Mouse (Mus musculus) embryonic stem cell, embryonic (primary cell): ENCODE data around the gene Hspb9.

Source experiments
- CTCF ChIA-PET, 4 experiments: fragments of 300-600 bp in 2 of 4; fragments of 350-600 bp in 2 of 4; sonication (Branson Sonifier 250); formaldehyde crosslinking; loops; one replicate each; lab custom pipeline; 2022; ENCODE audit warnings: inconsistent platforms in 2 of 4; lab: Charles Lee
- POLR2A ChIA-PET, 4 experiments: fragments of 300-600 bp in 2 of 4; fragments of 350-600 bp in 2 of 4; sonication (Branson Sonifier 250); formaldehyde crosslinking; loops; one replicate each; lab custom pipeline; 2022; ENCODE audit warnings: antibody characterized with exemption in 4 of 4, inconsistent platforms in 1 of 4; lab: Charles Lee

Hspb9 gene

GRCm38 (mm10) chr11:100735954-100736745, 22.5 kb downstream of the Hspb9 start:
- POLR2A ChIA-PET: interaction anchor here in 3 of 4 experiments (0.5 to 4.0 kb wide), 15 partner anchors 8 to 208 kb away, joined by 3 to 33 read pairs (median 6); partner anchors contain the start of genes Hspb9 (in 2 of the 3), Kat2a (in 2 of the 3), Acly (in 1 of the 3) and Stat3 (in 1 of the 3)
- CTCF ChIA-PET: interaction anchor here in 3 of 4 experiments (0.7 to 3.0 kb wide), 7 partner anchors 11 to 155 kb away, joined by 3 to 15 read pairs (median 5); partner anchors contain the start of gene Hspb9 (in 1 of the 3)

DNA sequence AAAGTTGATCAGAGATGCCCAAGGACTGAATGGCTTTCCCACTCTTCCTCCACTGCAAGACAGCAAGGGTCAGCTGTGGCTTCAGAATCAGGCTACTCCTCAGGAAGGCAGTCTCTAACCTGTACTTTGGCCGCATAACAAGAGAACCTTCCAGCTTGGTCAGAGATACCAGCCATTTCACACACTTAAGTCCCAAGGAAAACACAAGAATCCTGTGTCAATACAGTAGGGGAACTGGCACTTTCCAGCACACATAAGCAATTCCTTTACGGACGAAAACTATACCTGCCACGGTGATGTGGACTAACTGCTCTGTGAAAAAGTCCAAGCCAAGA, 23.1 kb downstream of the Hspb9 start:
- ChIA-PET CTCF (interaction anchor here (0.7 to 3.0 kb wide), 8 partner anchors 12 to 154 kb away, joined by 3 to 15 read pairs (median 6); partner anchors contain the start of genes Dnajc7 (in 1 of the 4) and Hspb9 (in 1 of the 4)), POLR2A (interaction anchor here in 3 of 4 experiments (1.0 to 4.0 kb wide), 15 partner anchors 9 to 417 kb away, joined by 3 to 33 read pairs (median 10); partner anchors contain the start of genes Hspb9 (in 2 of the 3), Kat2a (in 2 of the 3), Acly (in 1 of the 3) and Eif1 (in 1 of the 3))

- POLR2A ChIA-PET: interaction anchor here (0.7 to 4.0 kb wide), 63 partner anchors 8 to 705 kb away, joined by 3 to 33 read pairs (median 5); partner anchors contain the start of genes Ghdc (in 3 of the 4), Eif1 (in 2 of the 4), Hspb9 (in 2 of the 4) and Kat2a (in 2 of the 4)
- CTCF ChIA-PET: interaction anchor here (0.7 to 3.0 kb wide), 15 partner anchors 10 to 523 kb away, joined by 3 to 15 read pairs (median 4); partner anchors contain the start of genes Hspb9 (in 2 of the 4), Acly (in 1 of the 4), Dnajc7 (in 1 of the 4) and Wnk4 (in 1 of the 4)
Observed at GRCm38 (mm10) chr11:100737105-100737733, 23.6 kb downstream of the Hspb9 start.

DNA sequence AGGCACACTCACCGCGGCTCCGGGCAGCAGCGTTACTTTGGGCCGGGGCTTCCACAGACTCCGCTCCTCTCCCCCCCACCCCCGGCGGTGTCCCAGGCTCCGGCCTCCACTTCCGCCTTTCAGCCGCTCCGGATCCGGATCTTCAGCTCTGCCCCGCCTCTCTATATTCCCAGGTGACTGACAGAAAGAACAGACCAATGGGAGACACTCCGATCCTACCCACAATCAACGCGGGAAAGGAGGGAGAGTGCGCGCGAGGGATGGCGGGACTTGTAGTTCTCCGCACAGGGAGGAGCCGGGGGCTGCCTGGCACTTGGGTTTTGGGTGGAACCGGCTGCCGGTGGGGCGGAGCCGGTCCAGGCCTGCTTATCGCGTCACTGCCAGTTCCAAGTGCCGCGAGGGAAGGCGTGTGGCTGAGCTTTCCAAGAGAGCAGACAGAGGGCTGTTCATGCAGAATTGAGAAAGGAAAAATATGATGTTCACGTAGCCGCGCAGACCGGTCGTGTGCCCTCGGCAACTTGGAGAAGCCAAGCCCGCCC, 24.5 kb downstream of the Hspb9 start, which contains the start of gene Rab5c:
Gene Rab5c, minus strand, starts transcription at position 150 of the 539 bp plus-strand sequence.
- ChIA-PET POLR2A (interaction anchor here (0.6 to 4.0 kb wide), 90 partner anchors 8 to 704 kb away, joined by 3 to 33 read pairs (median 4); partner anchors contain the start of genes Kcnh4 (in 4 of the 4), Ghdc (in 3 of the 4), Kat2a (in 3 of the 4) and Rpl27 (in 3 of the 4)), CTCF (interaction anchor here (0.7 to 3.0 kb wide), 19 partner anchors 9 to 522 kb away, joined by 3 to 15 read pairs (median 5); partner anchors contain the start of genes Hspb9 (in 2 of the 4), Acly (in 1 of the 4), Dnajc7 (in 1 of the 4) and Ghdc (in 1 of the 4))

GRCm38 (mm10) chr11:100738749-100739148, 25.1 kb downstream of the Hspb9 start:
- POLR2A ChIA-PET: interaction anchor here (0.6 to 4.0 kb wide), 61 partner anchors 8 to 681 kb away, joined by 3 to 33 read pairs (median 5); partner anchors contain the start of genes Kcnh4 (in 4 of the 4), Acly (in 2 of the 4), Ghdc (in 2 of the 4) and Jup (in 2 of the 4)
- CTCF ChIA-PET: interaction anchor here (0.6 to 3.0 kb wide), 10 partner anchors 12 to 493 kb away, joined by 3 to 15 read pairs (median 6); partner anchors contain the start of gene Hspb9 (in 1 of the 4)

DNA sequence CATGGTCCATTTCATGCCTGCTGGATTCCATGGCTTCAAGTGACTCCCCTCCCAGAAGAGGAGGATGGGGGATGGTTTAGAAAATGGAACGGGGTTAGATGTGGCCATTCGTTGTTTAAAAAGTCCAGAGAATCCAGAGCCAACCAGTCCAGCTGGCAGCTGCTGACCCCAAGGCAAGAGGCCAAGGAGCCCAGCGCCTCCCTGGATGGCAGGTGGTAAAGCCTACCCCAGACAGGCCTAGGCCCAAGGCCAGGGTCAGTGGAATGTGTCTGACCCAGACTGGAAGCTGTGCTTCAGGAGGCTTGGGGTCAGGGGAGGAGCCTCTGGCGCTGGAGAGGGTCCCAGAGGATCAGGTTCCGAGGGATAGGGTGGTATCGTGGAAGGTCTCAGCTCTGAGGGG, 27.7 kb downstream of the Hspb9 start:
- ChIA-PET POLR2A (interaction anchor here in 3 of 4 experiments (0.6 to 1.4 kb wide), 6 partner anchors 17 to 330 kb away, joined by 3 to 4 read pairs (median 3); partner anchors contain the start of gene Stat3 (in 1 of the 3)), CTCF (interaction anchor here in 3 of 4 experiments (0.7 to 5.6 kb wide), 5 partner anchors 19 to 130 kb away, joined by 3 to 56 read pairs (median 5); partner anchors contain the start of genes Hcrt (in 1 of the 3) and Kcnh4 (in 1 of the 3))

DNA sequence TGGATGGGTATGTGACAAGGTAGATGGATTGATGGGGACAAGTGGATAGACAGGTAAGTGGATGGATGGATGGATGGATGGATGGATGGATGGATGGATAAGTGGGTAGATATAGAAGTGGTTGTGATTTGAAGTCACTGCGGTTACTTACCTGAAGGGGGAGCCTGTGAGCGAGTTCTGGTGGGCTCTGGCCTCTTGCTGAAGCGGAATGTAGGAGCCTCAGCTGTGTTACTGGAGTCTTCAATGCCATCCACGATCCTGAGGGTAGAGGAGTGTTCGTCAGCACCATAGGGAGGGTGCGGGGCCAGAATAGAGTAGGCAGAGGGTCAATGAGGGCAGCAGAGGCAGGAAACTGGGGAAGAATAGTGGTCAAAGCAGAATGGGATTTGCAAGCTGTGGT, 31.4 kb downstream of the Hspb9 start:
- POLR2A ChIA-PET: interaction anchor here in 3 of 4 experiments (0.6 to 1.2 kb wide), 12 partner anchors 9 to 425 kb away, joined by 3 to 6 read pairs (median 3); partner anchors contain the start of genes Dhx58 (in 1 of the 3), Eif1 (in 1 of the 3), Kat2a (in 1 of the 3) and Stat3 (in 1 of the 3)
- CTCF ChIA-PET: interaction anchor here (0.5 to 5.6 kb wide), 23 partner anchors 14 to 313 kb away, joined by 3 to 56 read pairs (median 3); partner anchors contain the start of genes Kcnh4 (in 2 of the 4), Ghdc (in 1 of the 4), Hcrt (in 1 of the 4) and Hspb9 (in 1 of the 4)

DNA sequence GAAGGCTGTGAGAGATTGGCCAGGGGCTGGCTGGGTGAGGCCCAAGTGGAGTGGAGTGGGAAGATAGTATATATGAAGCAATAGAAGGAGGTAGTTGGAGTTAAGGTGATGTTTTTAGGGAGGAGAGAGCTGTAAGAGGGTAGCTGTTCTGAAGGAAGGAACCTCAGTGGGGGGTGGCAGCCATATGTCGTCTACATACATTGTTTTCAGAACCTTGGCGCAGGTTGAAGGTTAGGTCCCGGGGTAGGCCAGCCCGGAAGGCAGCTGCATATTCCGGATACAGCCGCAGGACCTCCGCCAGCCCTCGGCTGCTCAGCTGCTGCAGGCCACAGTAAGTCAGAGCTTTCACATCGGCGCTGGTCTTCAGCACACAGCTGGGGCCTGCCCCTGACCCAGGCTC, 32.9 kb downstream of the Hspb9 start:
- POLR2A ChIA-PET: interaction anchor here (0.6 to 1.3 kb wide), 8 partner anchors 8 to 1037 kb away, joined by 3 to 10 read pairs (median 4); partner anchors contain the start of gene Rab5c (in 2 of the 4)
- CTCF ChIA-PET: interaction anchor here (0.8 to 2.4 kb wide), 4 partner anchors 9 to 15 kb away, joined by 3 to 17 read pairs (median 4); partner anchors contain the start of gene Rab5c (in 1 of the 4)

GRCm38 (mm10) chr11:100747114-100747513, 33.5 kb downstream of the Hspb9 start:
- CTCF ChIA-PET: interaction anchor here in 3 of 4 experiments (0.6 to 2.4 kb wide), 4 partner anchors 9 to 1578 kb away, joined by 3 to 17 read pairs (median 4); partner anchors contain the start of gene Rab5c (in 1 of the 3)
- POLR2A ChIA-PET: interaction anchor here in 3 of 4 experiments (0.6 to 1.3 kb wide), 7 partner anchors 9 to 1037 kb away, joined by 3 to 10 read pairs (median 4); partner anchors contain the start of gene Rab5c (in 2 of the 3)

DNA sequence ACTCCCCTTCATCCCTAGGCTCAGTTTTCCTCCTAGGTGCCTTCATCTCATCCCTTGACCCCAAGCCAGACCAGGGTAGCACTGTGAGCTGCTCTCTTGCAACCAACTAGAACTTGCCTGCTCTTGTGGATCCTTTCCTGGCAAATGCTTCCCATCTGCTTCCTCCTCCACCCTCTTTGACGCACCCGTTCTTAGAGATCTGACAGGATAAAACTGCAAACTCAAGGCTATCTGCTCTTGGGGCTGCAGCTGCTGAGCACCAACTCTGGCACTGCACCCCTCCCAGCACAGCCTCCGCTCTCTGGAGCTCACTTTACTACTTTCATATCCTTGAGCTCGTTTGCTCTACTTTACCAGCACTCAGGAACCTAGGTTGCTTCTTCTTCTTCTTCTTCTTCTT, 35.0 kb downstream of the Hspb9 start:
- ChIA-PET CTCF (interaction anchor here (0.5 to 1.3 kb wide), 5 partner anchors 10 to 84 kb away, joined by 3 to 6 read pairs (median 4); no protein-coding TSS in a partner anchor), POLR2A (interaction anchor here in 2 of 4 experiments (0.7 to 2.9 kb wide), 4 partner anchors 10 to 222 kb away, joined by 3 to 10 read pairs (median 6); partner anchors contain the start of gene Rab5c (in 2 of the 2))

DNA sequence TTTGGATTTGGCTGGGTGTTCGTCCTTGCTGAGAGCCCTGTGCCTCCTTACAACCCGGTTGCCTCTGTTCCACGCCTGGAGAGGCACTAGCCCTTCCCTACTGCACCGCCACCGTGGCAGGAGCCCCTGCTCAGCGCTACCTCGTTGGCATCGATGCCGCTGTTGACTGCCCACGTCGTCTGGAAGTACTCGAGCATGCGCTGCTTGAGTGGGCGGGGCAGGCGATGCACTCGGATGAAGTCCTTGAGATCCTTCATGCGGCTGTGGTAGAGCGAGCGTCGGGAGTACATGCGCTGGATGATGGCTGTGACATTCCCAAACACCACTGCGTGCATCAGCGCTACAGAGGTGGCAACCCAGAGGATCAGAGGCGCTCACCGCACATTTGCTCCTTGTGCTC, 35.8 kb downstream of the Hspb9 start:
- CTCF ChIA-PET: interaction anchor here in 2 of 4 experiments (0.9 to 1.3 kb wide), 2 partner anchors 12 kb away, joined by 3 read pairs; no protein-coding TSS in a partner anchor
- POLR2A ChIA-PET: interaction anchor here in 1 of 4 experiments (2.9 kb wide), 1 partner anchor 11 kb away, joined by 10 read pairs; the partner anchor contains the start of gene Rab5c

DNA sequence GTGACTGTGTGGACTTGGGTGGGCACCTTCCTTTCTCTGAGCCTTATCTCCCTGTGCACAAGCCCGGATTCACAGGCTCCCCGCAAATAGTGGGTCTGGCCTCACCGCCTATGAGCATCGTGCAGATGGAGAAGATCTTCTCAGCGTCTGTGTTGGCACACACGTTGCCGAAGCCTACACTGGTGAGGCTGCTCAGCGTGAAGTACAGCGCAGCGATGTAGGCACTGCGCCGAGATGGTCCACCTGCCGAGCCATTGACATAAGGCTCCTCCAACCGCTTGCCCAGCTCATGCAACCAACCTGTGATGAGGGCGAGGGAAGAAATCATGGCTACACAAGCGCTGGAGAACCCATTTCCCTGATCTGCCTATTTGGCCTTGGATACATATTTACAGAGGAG, 36.5 kb downstream of the Hspb9 start:
- ChIA-PET POLR2A (interaction anchor here in 3 of 4 experiments (0.7 to 2.9 kb wide), 4 partner anchors 9 to 353 kb away, joined by 3 to 10 read pairs (median 3); partner anchors contain the start of genes Jup (in 1 of the 3) and Rab5c (in 1 of the 3)), CTCF (interaction anchor here in 2 of 4 experiments (0.5 to 0.9 kb wide), 3 partner anchors 11 to 208 kb away, joined by 3 to 8 read pairs (median 3); no protein-coding TSS in a partner anchor)

DNA sequence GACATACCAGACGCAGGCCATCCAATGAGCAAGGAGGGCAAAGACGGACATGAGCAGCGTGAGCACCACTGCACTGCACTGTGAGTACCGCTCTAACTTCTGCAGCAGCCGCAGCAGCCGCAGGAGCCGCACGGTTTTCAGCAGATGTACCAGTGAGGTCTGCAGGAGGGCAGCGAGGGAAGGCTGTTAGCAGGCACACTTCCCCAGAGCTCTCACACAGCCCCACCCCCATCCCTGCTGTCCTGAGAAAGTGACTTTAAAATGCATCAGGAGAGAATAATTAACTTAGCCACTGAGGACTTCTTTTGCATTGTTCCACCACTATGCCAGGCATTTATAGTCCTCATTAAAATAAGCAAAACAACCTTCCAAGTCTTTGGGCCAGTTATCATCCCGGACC, 38.6 kb downstream of the Hspb9 start:
- POLR2A ChIA-PET: interaction anchor here in 3 of 4 experiments (0.9 to 1.5 kb wide), 4 partner anchors 8 to 15 kb away, joined by 3 to 7 read pairs (median 3); partner anchors contain the start of genes Rab5c (in 3 of the 3) and Kcnh4 (in 1 of the 3)
- CTCF ChIA-PET: interaction anchor here in 2 of 4 experiments (1.3 to 1.8 kb wide), 2 partner anchors 9 to 10 kb away, joined by 4 to 5 read pairs; no protein-coding TSS in a partner anchor

DNA sequence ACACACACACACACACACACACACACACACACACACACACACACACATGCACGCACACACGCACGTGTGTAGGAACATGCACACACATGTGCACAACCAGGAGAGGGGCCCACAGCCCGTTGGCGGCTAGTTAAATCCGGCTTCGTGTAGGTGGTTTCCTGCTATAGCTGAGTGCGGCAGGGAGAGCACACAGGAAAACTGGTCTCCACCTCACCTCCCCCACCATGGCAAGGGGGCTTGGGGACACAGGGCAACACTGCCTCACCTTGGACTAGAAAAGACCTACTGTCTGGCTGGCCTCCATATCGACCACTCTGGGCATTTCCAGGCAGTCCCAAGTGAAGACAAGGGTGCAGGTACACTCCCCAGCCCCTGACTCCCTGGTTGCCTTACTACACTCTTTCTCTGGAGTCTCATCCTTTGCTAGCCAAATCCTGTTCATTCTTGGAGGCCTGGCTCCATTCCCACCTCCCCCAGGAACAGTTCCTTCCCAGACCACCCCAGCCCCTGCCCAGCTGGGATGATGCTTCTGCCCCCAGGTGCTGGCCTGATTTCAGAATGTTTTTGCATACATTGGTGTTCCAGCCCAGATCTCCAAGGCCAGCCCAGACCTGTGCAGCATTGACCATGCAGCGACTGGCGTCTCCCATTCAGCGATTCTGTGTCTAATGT, 40.5 kb downstream of the Hspb9 start:
- CTCF ChIA-PET: interaction anchor here in 1 of 4 experiments (0.6 kb wide), 1 partner anchor 79 kb away, joined by 4 read pairs; no protein-coding TSS in a partner anchor
- POLR2A ChIA-PET: interaction anchor here in 1 of 4 experiments (1.3 kb wide), 1 partner anchor 16 kb away, joined by 5 read pairs; the partner anchor contains the start of gene Rab5c

DNA sequence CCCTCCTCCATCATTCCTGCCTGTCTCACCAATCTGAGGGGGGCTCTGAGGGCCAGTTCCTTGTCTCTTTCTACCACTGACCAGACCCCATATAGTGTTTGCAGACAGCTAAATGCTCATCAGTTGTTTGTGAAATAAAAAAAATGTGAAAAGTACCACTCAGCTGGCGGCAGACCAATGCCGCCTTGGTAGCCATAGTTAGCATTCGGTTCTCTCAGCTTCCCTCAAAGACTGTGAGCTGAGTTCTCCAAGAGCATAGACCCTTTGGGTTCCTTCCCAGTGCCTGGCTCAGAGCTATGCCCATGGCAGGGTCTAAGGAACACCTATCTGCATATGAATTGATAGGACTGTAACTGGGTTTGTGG, 41.0 kb downstream of the Hspb9 start:
- CTCF ChIA-PET: no interaction called here
- POLR2A ChIA-PET: no interaction called here
